Mouse (Mus musculus) G1E (cell line): ENCODE data around the gene Aldh4a1.

Experiments
- CTCF ChIP-seq: IDR thresholded peaks from 2 replicates; pipeline ENCODE4 v1.5.1; 2012; ENCODE audit warnings: low read depth, low read length, inconsistent platforms, mixed read lengths
- POLR2AphosphoS5 ChIP-seq: IDR thresholded peaks from 2 replicates; pipeline ENCODE4 v1.6.1; 2012; ENCODE audit warnings: low read depth, low read length, inconsistent platforms; ENCODE audit not compliant: insufficient replicate concordance

DNA sequence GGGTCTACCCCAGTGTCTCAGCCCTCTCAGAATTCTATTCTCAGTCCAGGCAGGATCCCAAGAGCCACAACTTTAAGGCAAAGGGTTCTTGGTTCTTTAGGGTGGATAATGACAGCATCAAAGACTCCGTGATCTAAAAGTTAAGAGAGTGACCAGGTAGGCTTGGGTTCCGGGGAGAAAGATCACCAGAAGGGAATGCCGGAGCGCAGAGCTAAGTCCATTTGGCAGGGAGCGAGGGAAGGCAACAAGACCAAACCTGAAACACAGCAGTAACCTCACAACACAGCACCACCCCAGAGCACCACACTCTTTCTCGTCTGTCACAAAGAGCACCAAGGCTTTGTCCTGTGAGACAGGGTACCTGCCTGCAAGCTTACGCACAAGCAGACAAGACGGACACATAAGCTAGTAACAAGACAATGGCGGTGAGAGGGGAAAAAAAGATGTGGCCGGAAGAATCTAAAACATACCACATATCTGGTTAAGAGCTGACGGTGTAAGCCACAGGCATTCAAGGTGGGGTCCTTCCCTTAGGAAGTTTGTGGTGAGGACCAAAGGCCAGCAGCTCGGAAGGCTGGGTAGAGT, 49.6 kb upstream of the Aldh4a1 start:
- TF ChIP-seq POLR2AphosphoS5: no peak
- no peak for TF ChIP-seq CTCF
